In the genomic region with DNA sequence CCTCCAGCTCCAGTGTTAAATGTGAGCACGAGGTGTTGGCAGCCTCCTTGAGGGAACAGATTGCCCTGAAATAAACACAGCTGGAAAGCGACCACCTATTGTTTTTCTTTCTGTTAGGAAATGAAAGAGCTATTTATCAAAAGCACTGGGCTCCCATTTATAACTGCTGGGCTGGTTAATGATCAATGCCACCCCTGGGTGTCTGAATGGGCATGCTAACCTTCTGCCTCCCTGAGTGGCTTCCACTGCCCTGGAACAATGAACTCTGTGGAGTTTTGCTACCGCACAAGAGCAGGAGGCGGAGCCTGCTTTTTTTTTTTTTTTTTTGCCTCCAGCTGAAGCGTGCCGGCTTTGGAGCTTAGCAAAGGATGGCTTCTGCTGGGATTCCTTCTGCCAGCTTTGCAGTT, we compare ENCODE assay signal across 8 mouse cellular contexts.
DNase-seq lines count a peak whose midpoint lies in the region; ATAC-seq and TF ChIP-seq lines count a peak whose summit lies in the region.

No protein-coding gene starts in this region.

- H3K4me2 ChIP-seq in heart, postnatal 0 days (ENCODE audit: low read depth, low read length), result peak overlapping the region; percentile 52

- H3K27me3 ChIP-seq in heart, embryonic 10.5 days (ENCODE audit: insufficient read depth, poor library complexity, severe bottlenecking), result peaks cover 10% of the 10 kb centered on the region; the same call in 1 of the 2 replicates
- no peaks in the 10 kb centered on the region for H3K27me3 ChIP-seq in heart, postnatal 0 days (ENCODE audit: control insufficient read depth, insufficient read depth, low read length)

- H3K4me1 ChIP-seq in heart, embryonic 10.5 days, result peaks cover 36% of the 10 kb centered on the region
- peaks cover 20% of the 10 kb centered on the region for H3K4me1 ChIP-seq in heart, postnatal 0 days (ENCODE audit: control insufficient read depth, insufficient read depth)

- TF ChIP-seq CTCF in heart, postnatal 0 days (IDR thresholded peaks at IDR 0.05; ENCODE audit: low read depth), result no peak

- H3K36me3 ChIP-seq in heart, embryonic 10.5 days, result no peaks in the 10 kb centered on the region
- H3K36me3 ChIP-seq in heart, postnatal 0 days (replicated peaks; ENCODE audit: control insufficient read depth, insufficient read depth, low read length), result no peaks in the 10 kb centered on the region

- peak; percentile 53; the same call in 1 of the 2 replicates for ATAC-seq in heart, postnatal 0 days (ENCODE audit: insufficient read depth, low read depth)
- ATAC-seq in megakaryocyte-erythroid progenitor cell, adult 5-6 weeks (replicated peaks; ENCODE audit: low FRiP score, low TSS enrichment, poor library complexity, severe bottlenecking), result peak; percentile 37

- DNase-seq in heart, embryonic 10.5 days (ENCODE audit: low spot score), result no peak
- DNase-seq in heart, adult 8-10 months (ENCODE audit: low spot score), result no peak
- DNase-seq in embryo, embryonic 10 days (ENCODE audit: low spot score), result peak; percentile 80
- peak; percentile 48 for DNase-seq in heart, postnatal 0 days (ENCODE audit: low spot score)
- DNase-seq in large intestine, adult 2 months (ENCODE audit: low read depth, low spot score), result peak; percentile 60
- no peak for DNase-seq in ovary, postnatal 10 days (ENCODE audit: low spot score)
- no peak for DNase-seq in thymus, adult 18-20 months

- peak overlapping the region; percentile 42; the same call in 1 of the 2 replicates for H3K4me3 ChIP-seq in heart, embryonic 10.5 days
- peak overlapping the region; percentile 27 for H3K4me3 ChIP-seq in heart, postnatal 0 days (ENCODE audit: low read depth, low read length)

- H3K27ac ChIP-seq in heart, embryonic 10.5 days, result peak overlapping the region; percentile 56; the same call in 1 of the 2 replicates
- H3K27ac ChIP-seq in heart, postnatal 0 days (ENCODE audit: low read depth), result no peak overlapping the region

- WGBS in heart, embryonic 10.5 days, result 3% methylated on average over 6 of the region's 6 CpGs
- 3% methylated on average over 5 of the region's 6 CpGs for WGBS in heart, postnatal 0 days
- 2% methylated on average over 6 of the region's 6 CpGs for WGBS in large intestine, adult 2 months

- no peaks in the 10 kb centered on the region for H3K9me3 ChIP-seq in heart, embryonic 10.5 days
- H3K9me3 ChIP-seq in heart, postnatal 0 days (replicated peaks; ENCODE audit: control insufficient read depth, low read length), result no peaks in the 10 kb centered on the region

- TF ChIP-seq EP300 in heart, postnatal 0 days (IDR thresholded peaks at IDR 0.05; ENCODE audit: low read depth), result no peak

- H3K9ac ChIP-seq in heart, postnatal 0 days (replicated peaks; ENCODE audit: low read depth, low read length), result 0 out of 2 replicates have a peak overlapping the region, but pooled peaks have one; percentile 28

Comparison
In these comparisons a context has a peak if more than half of its experiments do, and no peak if none do; other contexts are left out.
1. DNase-seq: peak in embryo, embryonic 10 days (single experiment), heart, postnatal 0 days (single experiment) and large intestine, adult 2 months (single experiment); none in heart, embryonic 10.5 days (single experiment), heart, adult 8-10 months (single experiment), ovary, postnatal 10 days (single experiment) and thymus, adult 18-20 months (0 of 2).